Mouse (Mus musculus): ENCODE results near the gene Wnt3a. TPM values are rescaled to one million over a fixed set of nuclear protein-coding genes. Genes with fewer than 3 reads are reported as not detected.

Wnt3a gene
- total and polyA plus RNA-seq, 3 experiments = not detected

- TF ChIP-seq ZC3H11A (IDR thresholded peaks at IDR 0.05; ENCODE audit: low read depth, low read length) (peak; percentile 70), TCF12 (IDR thresholded peaks at IDR 0.05; ENCODE audit: low read depth, low read length) (no peak), SMC3 (IDR thresholded peaks at IDR 0.05; ENCODE audit: low read depth, low read length) (peak; percentile 83), KAT2A (conservative IDR thresholded peaks at IDR 0.05; ENCODE audit: low read depth, low read length) (no peak), BHLHE40 (IDR thresholded peaks at IDR 0.05; ENCODE audit: borderline replicate concordance, low read depth, low read length) (peak; percentile 25; the same call in 1 of the 2 replicates), ZMIZ1 (IDR thresholded peaks at IDR 0.05; ENCODE audit: low read depth, low read length) (no peak), ELF1 (IDR thresholded peaks at IDR 0.05; ENCODE audit: low read depth, low read length) (no peak), MAX (IDR thresholded peaks at IDR 0.05; ENCODE audit: low read length) (peak; percentile 50; the same call in 1 of the 2 replicates), USF1 (IDR thresholded peaks at IDR 0.05; ENCODE audit: low read depth, low read length) (peak; percentile 93), CHD2 (IDR thresholded peaks at IDR 0.05; ENCODE audit: low read length) (no peak), NRF1 (IDR thresholded peaks at IDR 0.05; ENCODE audit: insufficient read depth, low read depth, low read length, poor library complexity, severe bottlenecking) (no peak), ZKSCAN1 (IDR thresholded peaks at IDR 0.05; ENCODE audit: low read depth, low read length) (no peak)
These were observed 51.8 kb downstream of the Wnt3a start (continued) for GRCm38 (mm10) chr11:59238525-59239427.

- Histone ChIP-seq H3K27me3 (ENCODE audit: control insufficient read depth in 1 of 2, insufficient read depth in 2 of 2, low read length in 2 of 2) (no peaks in the 10 kb centered on the region; a peak in 2 of 4 replicates), H3K9ac (ENCODE audit: control insufficient read depth, low read depth, low read length, poor library complexity, severe bottlenecking) (no peak overlapping the region), H3K36me3 (ENCODE audit: control insufficient read depth in 1 of 2, insufficient read depth in 2 of 2, low read length in 2 of 2) (peaks cover 0 to 14% of the 10 kb centered on the region in 2 experiments; a peak in 2 of 4 replicates), H3K4me3 (ENCODE audit: control insufficient read depth in 1 of 2, insufficient read depth in 1 of 2, low read depth in 2 of 2, low read length in 2 of 2) (no peak overlapping the region), H3K9me3 (replicated peaks; ENCODE audit: insufficient read depth, low read length) (no peaks in the 10 kb centered on the region), H3K27ac (ENCODE audit: control insufficient read depth, low read depth, low read length) (no peak overlapping the region), H3K4me1 (ENCODE audit: control insufficient read depth in 1 of 2, insufficient read depth in 2 of 2, low read length in 2 of 2) (peaks cover 0 to 11% of the 10 kb centered on the region in 2 experiments; a peak in 3 of 4 replicates), H3K79me2 (ENCODE audit: control insufficient read depth, insufficient read depth, low read length, poor library complexity) (peaks cover 7% of the 10 kb centered on the region)
- no peak for DNase-seq (ENCODE audit: low read depth, low spot score)
- TF ChIP-seq CTCF (IDR thresholded peaks at IDR 0.05 in 2 of 3, conservative IDR thresholded peaks at IDR 0.05 in 1 of 3; ENCODE audit: control insufficient read depth in 1 of 3, insufficient read depth in 1 of 3, low read depth in 2 of 3, low read length in 3 of 3, poor library complexity in 1 of 3, severe bottlenecking in 1 of 3) = peak; percentile 11 to 28 (median 12); a peak in 4 of 6 replicates
- TF ChIP-seq ETS1 (IDR thresholded peaks at IDR 0.05; ENCODE audit: low read depth, low read length) = no peak
- TF ChIP-seq RAD21 (IDR thresholded peaks at IDR 0.05; ENCODE audit: low read depth, low read length) = peak; percentile 21
- TF ChIP-seq NRF1 (IDR thresholded peaks at IDR 0.05; ENCODE audit: insufficient read depth, low read depth, low read length, poor library complexity, severe bottlenecking) = no peak
- no peak for TF ChIP-seq MYC (IDR thresholded peaks at IDR 0.05; ENCODE audit: low read depth, low read length)
- no peak for TF ChIP-seq SIN3A (IDR thresholded peaks at IDR 0.05; ENCODE audit: low read length)
- no peak for TF ChIP-seq MEF2A (IDR thresholded peaks at IDR 0.05; ENCODE audit: extremely low read depth, insufficient replicate concordance, low read depth, low read length, poor library complexity, severe bottlenecking)
- TF ChIP-seq ZMIZ1 (IDR thresholded peaks at IDR 0.05; ENCODE audit: low read depth, low read length) = no peak
- no peak for TF ChIP-seq GATA1 (IDR thresholded peaks at IDR 0.05; ENCODE audit: low read depth, low read length)
- TF ChIP-seq TAL1 (IDR thresholded peaks at IDR 0.05; ENCODE audit: low read length) = no peak
- no peak for TF ChIP-seq MAX (IDR thresholded peaks at IDR 0.05; ENCODE audit: low read length)
- TF ChIP-seq SMC3 (IDR thresholded peaks at IDR 0.05; ENCODE audit: low read depth, low read length) = peak; percentile 32; the same call in 1 of the 2 replicates
These were observed 57.8 kb downstream of the Wnt3a start for GRCm38 (mm10) chr11:59232797-59233196.

Data from MEL (cell line).